Mouse (Mus musculus): ENCODE measurements around the gene Slc27a2. TPM values are rescaled to one million over a fixed set of nuclear protein-coding genes. Genes with fewer than 3 reads are reported as not detected.

Slc27a2 gene
- total RNA-seq (2014; fragmentation: Nextera tagmentation) = not detected in 2 replicates
- 0.27 TPM in 1 of 2 replicates, not detected in the other for total RNA-seq (2017)
- not detected in 2 replicates for polyA plus RNA-seq (2012)

DNA sequence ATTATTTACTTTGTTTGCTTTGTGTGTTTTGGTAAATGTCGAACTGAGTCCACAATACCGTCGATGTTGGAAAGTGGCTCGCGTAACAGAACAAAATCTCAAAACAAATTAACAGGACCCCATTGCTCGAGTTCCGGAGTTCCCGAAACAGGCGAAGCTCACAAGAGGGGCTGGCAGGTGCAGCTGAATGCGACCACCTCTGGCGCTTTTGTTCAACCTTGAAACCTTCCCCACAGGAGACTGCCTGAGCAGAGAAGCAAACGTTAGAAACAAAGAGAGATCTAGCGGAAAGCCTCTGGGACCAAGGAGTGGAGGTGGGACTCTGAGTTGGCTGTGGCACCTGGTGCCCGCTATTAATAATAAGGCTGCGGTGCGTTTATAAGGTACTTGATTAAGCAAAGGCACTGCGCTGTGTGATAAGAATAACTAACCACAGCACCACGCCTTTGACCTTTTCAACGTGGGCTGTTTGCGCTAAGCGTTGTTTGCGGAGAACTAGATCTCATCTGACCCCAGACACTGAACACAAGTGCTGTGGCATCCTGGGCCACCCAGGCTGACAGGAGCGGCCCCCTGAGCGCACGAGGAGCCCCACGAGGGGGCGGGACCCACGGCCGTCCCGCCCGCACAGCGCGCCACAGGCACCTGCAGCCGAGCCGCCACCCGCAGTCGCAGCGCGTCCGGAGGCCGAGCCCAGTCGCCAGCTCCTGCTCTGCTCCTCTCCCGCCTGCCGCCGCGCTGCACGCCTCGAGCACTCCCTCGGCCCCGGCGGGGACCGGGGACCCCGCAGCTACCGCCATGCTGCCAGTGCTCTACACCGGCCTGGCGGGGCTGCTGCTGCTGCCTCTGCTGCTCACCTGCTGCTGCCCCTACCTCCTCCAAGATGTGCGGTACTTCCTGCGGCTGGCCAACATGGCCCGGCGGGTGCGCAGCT, at the start of gene Slc27a2:
Slc27a2 (plus strand) TSS at position 51 of the 934 bp plus-strand sequence.
- H3K4me3 ChIP-seq (ENCODE audit: low read depth, low read length) = no peak within 1 kb of the TSS
- no peaks in the 10 kb centered on the region for H3K36me3 ChIP-seq (replicated peaks)
- peaks cover 15% of the 10 kb centered on the region; the same call in 1 of the 2 replicates for H3K27me3 ChIP-seq (ENCODE audit: insufficient read depth, low read length)
- DNase-seq (ENCODE audit: low spot score) (no peak), ATAC-seq (ENCODE audit: extremely low read depth, insufficient number of reproducible peaks, low FRiP score, poor library complexity, severe bottlenecking) (no peak)
- TF ChIP-seq GATA2 (IDR thresholded peaks at IDR 0.05; ENCODE audit: borderline replicate concordance, low read depth, low read length) (no peak), GATA1 (IDR thresholded peaks at IDR 0.05; ENCODE audit: borderline replicate concordance, low read length) (no peak), CTCF (IDR thresholded peaks at IDR 0.05; ENCODE audit: low read depth, low read length) (no peak), TAL1 (conservative IDR thresholded peaks at IDR 0.05; ENCODE audit: low read depth, low read length) (no peak), POLR2AphosphoS5 (IDR thresholded peaks at IDR 0.05; ENCODE audit: insufficient replicate concordance, low read depth, low read length) (no peak)
- no peaks in the 10 kb centered on the region; the same call in 1 of the 2 replicates for H3K4me1 ChIP-seq (ENCODE audit: insufficient read depth, low read depth, low read length)
- H3K9me3 ChIP-seq (replicated peaks) = no peaks in the 10 kb centered on the region

DNA sequence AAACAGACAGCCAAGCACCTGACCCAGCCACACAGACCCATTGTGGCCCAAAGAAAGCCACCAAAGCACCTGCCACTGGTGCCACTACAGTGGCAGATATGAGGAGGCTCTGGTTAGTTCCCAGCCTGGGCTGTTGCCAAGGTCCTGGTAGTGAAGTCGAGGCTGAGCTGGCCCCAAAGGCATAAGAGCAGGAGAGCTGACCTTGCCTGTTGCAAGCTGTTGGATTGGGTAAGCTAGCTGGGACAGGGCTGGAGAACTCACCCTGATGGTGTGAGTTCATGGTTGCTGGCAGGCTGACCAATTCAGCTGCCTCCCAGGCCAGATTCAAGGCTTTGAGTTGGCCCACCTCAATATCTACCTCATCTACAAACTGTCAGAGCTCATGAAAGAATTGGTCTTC, 47.1 kb upstream of the Slc27a2 start:
- ATAC-seq (ENCODE audit: extremely low read depth, insufficient number of reproducible peaks, low FRiP score, poor library complexity, severe bottlenecking) (no peak), DNase-seq (ENCODE audit: low spot score) (no peak)
- H3K4me3 ChIP-seq (ENCODE audit: low read depth, low read length) = no peak overlapping the region
- no peaks in the 10 kb centered on the region for H3K36me3 ChIP-seq (replicated peaks)
- peaks cover 3% of the 10 kb centered on the region for H3K27me3 ChIP-seq (ENCODE audit: insufficient read depth, low read length)
- H3K9me3 ChIP-seq (replicated peaks) = no peaks in the 10 kb centered on the region
- H3K4me1 ChIP-seq (ENCODE audit: insufficient read depth, low read depth, low read length) = no peaks in the 10 kb centered on the region
- TF ChIP-seq GATA1 (IDR thresholded peaks at IDR 0.05; ENCODE audit: borderline replicate concordance, low read length) (no peak), CTCF (IDR thresholded peaks at IDR 0.05; ENCODE audit: low read depth, low read length) (no peak), TAL1 (conservative IDR thresholded peaks at IDR 0.05; ENCODE audit: low read depth, low read length) (no peak), POLR2AphosphoS5 (IDR thresholded peaks at IDR 0.05; ENCODE audit: insufficient replicate concordance, low read depth, low read length) (no peak), GATA2 (IDR thresholded peaks at IDR 0.05; ENCODE audit: borderline replicate concordance, low read depth, low read length) (no peak)

DNA sequence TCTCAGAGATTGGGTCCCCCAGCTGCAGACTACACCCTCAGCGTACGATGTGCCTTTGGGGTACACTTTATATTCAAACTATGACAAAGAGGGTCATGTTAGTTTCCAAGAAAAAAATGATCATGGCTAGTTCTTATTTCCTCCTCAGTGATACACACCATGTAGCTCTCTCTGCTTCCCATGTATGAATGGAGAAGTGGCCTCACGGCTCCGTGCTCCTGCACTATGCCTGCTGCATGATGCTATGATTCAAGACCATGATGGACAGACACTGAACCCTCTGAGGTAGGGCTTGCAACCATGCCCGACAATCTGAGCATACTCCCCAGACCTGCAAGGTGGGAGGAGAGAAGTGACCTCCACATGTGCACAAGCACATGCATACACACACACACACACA, 44.7 kb upstream of the Slc27a2 start:
- Histone ChIP-seq H3K4me3 (ENCODE audit: low read depth, low read length) (no peak overlapping the region), H3K36me3 (replicated peaks) (no peaks in the 10 kb centered on the region), H3K9me3 (replicated peaks) (no peaks in the 10 kb centered on the region), H3K27me3 (ENCODE audit: insufficient read depth, low read length) (peaks cover 3% of the 10 kb centered on the region; the same call in 1 of the 2 replicates), H3K4me1 (ENCODE audit: insufficient read depth, low read depth, low read length) (no peaks in the 10 kb centered on the region)
- ATAC-seq (ENCODE audit: extremely low read depth, insufficient number of reproducible peaks, low FRiP score, poor library complexity, severe bottlenecking) = no peak
- TF ChIP-seq CTCF (IDR thresholded peaks at IDR 0.05; ENCODE audit: low read depth, low read length) = no peak
- no peak for TF ChIP-seq GATA2 (IDR thresholded peaks at IDR 0.05; ENCODE audit: borderline replicate concordance, low read depth, low read length)
- no peak for TF ChIP-seq TAL1 (conservative IDR thresholded peaks at IDR 0.05; ENCODE audit: low read depth, low read length)
- TF ChIP-seq POLR2AphosphoS5 (IDR thresholded peaks at IDR 0.05; ENCODE audit: insufficient replicate concordance, low read depth, low read length) = no peak
- TF ChIP-seq GATA1 (IDR thresholded peaks at IDR 0.05; ENCODE audit: borderline replicate concordance, low read length) = no peak
- DNase-seq (ENCODE audit: low spot score) = no peak

DNA sequence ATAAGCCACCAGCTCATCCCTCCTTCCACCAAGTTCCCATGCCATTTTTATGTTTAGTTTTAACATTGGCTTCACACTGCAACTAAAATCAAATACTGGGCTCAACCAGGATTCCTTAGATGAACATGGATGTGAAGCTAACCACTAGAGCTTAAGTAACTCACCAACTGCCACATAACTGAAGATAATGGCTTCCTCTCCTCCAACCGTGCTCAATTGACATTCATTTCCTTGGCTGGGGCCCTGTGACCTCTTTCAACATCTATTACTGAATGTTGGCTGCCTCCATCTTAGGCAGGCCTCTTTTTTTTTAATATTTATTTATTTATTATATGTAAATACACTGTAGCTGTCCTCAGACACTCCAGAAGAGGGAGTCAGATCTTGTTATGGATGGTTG, 44.0 kb upstream of the Slc27a2 start:
- Histone ChIP-seq H3K36me3 (replicated peaks) (no peaks in the 10 kb centered on the region), H3K4me1 (ENCODE audit: insufficient read depth, low read depth, low read length) (no peaks in the 10 kb centered on the region), H3K9me3 (replicated peaks) (no peaks in the 10 kb centered on the region), H3K4me3 (ENCODE audit: low read depth, low read length) (no peak overlapping the region), H3K27me3 (ENCODE audit: insufficient read depth, low read length) (peaks cover 3% of the 10 kb centered on the region; the same call in 1 of the 2 replicates)
- no peak for DNase-seq (ENCODE audit: low spot score)
- TF ChIP-seq POLR2AphosphoS5 (IDR thresholded peaks at IDR 0.05; ENCODE audit: insufficient replicate concordance, low read depth, low read length) (no peak), CTCF (IDR thresholded peaks at IDR 0.05; ENCODE audit: low read depth, low read length) (no peak), GATA1 (IDR thresholded peaks at IDR 0.05; ENCODE audit: borderline replicate concordance, low read length) (no peak), GATA2 (IDR thresholded peaks at IDR 0.05; ENCODE audit: borderline replicate concordance, low read depth, low read length) (no peak), TAL1 (conservative IDR thresholded peaks at IDR 0.05; ENCODE audit: low read depth, low read length) (no peak)
- ATAC-seq (ENCODE audit: extremely low read depth, insufficient number of reproducible peaks, low FRiP score, poor library complexity, severe bottlenecking) = no peak

DNA sequence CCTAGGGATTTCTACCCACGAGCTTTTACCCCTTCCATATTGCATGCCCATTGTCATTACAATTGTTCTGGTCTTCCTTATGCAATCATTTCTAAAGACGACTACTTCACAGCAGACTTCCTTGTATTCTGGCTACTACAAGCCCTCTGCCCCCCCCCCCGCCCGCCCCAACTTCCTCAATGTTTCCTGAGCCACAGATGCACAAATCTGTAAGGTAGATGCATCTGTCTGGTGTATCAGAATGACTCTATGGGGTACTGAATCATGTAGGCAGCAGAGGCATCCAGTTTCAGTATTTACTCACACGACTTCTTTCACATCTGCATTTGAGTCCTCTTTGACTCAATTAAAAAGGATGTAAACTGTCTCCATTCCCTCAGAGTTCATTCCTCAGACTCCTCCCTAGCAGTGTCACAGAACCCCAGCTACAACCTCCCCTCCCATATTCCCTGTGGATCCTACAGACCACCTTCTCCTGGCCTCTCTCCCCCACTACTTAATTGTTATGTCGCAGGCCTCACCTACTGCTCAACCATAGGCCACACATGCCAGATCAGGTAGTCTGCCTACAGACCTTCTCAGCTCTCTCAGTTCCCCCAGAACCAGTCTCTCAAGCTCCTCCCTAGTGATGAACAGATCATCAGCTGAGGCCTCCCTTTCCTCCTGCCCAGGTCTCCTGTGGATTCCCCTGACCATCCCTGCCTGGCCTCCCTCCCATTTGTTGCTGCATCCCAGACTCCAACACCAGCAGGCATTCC, 37.0 kb upstream of the Slc27a2 start:
- no peak overlapping the region for H3K4me3 ChIP-seq (ENCODE audit: low read depth, low read length)
- H3K27me3 ChIP-seq (ENCODE audit: insufficient read depth, low read length) = peaks cover 3% of the 10 kb centered on the region; the same call in 1 of the 2 replicates
- H3K36me3 ChIP-seq (replicated peaks) = no peaks in the 10 kb centered on the region
- ATAC-seq (ENCODE audit: extremely low read depth, insufficient number of reproducible peaks, low FRiP score, poor library complexity, severe bottlenecking) = no peak
- no peaks in the 10 kb centered on the region for H3K9me3 ChIP-seq (replicated peaks)
- DNase-seq (ENCODE audit: low spot score) = no peak
- TF ChIP-seq CTCF (IDR thresholded peaks at IDR 0.05; ENCODE audit: low read depth, low read length) (no peak), GATA2 (IDR thresholded peaks at IDR 0.05; ENCODE audit: borderline replicate concordance, low read depth, low read length) (no peak), TAL1 (conservative IDR thresholded peaks at IDR 0.05; ENCODE audit: low read depth, low read length) (no peak), GATA1 (IDR thresholded peaks at IDR 0.05; ENCODE audit: borderline replicate concordance, low read length) (no peak), POLR2AphosphoS5 (IDR thresholded peaks at IDR 0.05; ENCODE audit: insufficient replicate concordance, low read depth, low read length) (no peak)
- no peaks in the 10 kb centered on the region for H3K4me1 ChIP-seq (ENCODE audit: insufficient read depth, low read depth, low read length)

Measured in G1E (cell line).